Mouse (Mus musculus) 3134 (cell line): ENCODE measurements at regions not wholly inside any gene's neighbourhood (a gene's known extent, or its start where the extent isn't known, plus 50 kb on each side); places are given as distances from the start of the nearest gene placed in this dataset.
A peak's percentile ranks its signal among the peaks of the same experiment; 100 is the strongest.

Experiments used
- DNase-seq: peaks from one replicate; pipeline ENCODE4 v3.0.0-alpha.2; 2011; ENCODE audit warnings: low spot score; ENCODE audit not compliant: insufficient read length; ENCODE audit errors: extremely low read depth

DNA sequence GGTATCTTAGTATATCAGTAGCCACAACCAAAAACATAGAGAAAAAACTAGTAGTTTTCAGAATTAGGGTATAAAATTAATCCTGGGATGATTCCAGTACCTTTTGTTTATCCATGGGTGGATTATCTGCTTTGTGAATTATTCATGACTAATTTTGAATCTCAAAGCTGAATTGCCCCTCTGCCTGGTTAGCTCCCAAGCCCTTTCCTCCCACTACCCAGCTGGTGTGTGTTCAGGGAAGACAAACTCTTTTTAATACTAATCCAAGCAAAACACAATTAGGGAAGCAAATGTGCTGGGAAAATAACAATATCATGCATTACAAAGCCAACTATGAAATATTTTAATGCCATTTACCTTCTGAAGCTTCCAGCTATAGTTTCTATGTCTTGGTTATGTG is 347.4 kb downstream of the Gm43517 start:
- DNase-seq, result no peak

DNA sequence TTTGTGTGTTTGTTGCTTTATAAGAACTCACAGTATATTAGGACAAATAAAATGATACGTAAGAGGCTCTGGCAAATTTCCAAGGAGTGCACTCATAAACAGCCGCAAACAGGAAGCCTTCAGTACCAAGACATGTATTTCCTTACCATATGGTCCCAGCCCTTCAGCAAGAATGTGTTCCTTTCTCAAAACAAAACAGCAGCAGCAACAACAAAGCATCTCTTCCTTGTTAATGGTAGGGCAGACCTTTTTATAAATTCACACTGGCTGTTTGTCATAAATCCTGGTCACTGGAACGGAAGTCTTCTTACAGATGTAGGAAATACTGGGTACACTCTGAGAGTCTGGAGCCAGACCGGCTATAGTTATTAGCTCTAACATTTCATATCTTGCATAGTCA is 352.1 kb downstream of the Gm43517 start:
- DNase-seq, result no peak

DNA sequence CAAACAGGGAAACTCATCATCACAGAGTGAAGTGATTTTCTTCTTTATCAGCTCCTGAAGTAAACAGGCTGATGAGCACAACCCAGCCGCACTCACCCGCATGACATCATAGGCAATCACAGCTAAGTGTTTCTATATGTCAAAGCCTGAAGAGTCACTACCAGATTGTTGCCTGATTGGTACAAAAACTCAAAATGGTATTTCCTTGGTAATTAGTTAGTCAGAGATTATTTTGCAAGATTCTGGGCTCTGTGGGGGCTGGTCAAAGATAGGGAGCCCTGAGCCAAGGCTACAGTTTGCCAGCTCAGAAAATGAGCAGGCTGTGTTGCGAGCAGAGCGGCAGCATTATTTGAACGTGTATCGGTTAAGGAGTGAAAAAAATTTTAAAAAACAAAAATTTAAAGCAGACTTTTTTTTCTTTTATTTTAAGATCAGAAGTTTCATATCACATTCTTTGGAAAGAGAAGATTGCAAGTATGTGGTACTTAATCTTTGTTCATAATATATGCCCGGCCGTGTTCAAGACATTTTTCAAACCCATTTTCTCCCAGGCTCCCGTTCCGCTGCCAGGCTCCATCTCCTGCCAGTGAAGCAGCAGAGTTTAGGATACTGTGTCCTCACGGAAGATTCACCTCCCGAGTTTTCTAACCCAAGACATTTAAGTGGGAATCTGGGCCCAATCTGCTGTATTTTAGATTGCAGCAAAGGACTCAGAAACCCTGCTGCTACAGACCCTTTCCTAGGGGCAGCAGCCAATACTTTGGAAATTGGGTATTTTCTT is 355.2 kb downstream of the Gm43517 start:
- DNase-seq, result no peak

DNA sequence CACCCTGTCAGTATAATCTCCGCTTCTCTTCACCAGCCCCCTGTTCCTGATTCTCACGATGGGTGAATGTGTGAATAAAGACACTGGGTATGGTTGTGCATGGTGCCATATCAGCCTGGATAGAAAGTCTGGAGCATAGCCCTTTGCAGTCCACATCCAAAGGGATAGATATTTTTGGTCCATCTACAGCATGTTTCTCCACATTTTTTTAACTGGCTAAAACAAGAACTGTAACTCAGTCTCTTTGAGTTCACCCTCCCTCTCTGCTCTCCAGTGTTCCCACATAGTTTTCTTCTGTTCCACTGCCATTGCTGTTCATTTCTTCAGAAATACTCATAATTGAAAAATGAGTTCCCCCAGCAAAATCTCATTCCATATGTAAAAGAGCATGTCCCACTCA is 358.4 kb downstream of the Gm43517 start:
- DNase-seq, result no peak

DNA sequence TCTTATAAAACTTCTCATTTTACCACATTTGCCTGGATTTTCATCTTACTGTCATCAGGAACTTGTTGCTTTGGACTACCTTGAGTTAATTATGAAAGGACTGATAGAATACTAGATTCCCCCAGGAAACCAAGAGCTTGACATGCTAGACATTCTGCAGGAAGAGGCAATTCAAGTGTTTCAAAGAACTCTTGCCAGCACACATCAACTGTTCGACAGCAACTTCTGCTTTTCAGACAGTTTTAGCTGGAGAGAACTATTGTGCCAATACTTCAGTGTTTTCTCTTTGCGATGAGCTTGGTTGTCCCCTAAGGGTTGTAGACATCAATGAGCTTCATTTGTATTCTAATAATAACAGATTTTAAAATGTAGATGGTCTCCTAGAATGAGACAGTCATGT is 362.1 kb downstream of the Gm43517 start:
- no peak for DNase-seq

DNA sequence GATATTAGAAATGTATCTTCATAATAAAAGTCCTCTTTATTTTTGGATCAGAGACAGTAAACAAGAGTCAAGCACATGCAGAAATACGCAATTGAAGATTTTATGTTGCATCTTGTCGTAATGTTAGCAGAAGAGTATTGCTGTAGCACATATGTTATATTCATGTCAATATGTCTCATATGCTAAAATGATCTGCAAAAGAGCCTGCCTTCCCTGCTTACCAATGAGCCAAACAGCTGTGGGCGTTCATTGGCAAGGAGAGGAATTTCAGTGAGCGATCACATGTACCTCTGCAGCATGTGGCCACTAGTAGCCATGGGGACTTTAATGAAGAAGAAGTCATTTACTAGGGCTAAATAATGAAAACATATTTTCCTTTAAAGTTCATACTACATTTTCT is 373.4 kb downstream of the Gm43517 start:
- no peak for DNase-seq

DNA sequence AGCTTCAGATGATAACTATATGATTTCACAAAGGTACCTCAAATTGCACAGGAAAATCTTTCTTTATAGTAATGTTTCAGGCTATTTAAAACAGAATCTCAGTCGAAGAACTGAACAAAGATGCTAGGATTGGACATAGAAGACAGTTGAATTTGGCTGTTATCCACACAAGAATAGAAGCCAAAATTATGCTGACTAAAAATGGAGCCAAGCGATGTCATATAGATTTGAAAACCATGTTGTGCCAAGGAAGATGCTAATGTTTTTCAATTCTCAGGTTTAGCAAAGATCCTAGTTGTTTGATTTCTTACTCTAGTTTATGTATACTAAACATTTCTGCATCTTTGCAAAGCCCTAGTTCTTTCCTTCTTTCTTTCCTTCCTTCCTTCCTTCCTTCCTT is 379.6 kb downstream of the Gm43517 start:
- no peak for DNase-seq

DNA sequence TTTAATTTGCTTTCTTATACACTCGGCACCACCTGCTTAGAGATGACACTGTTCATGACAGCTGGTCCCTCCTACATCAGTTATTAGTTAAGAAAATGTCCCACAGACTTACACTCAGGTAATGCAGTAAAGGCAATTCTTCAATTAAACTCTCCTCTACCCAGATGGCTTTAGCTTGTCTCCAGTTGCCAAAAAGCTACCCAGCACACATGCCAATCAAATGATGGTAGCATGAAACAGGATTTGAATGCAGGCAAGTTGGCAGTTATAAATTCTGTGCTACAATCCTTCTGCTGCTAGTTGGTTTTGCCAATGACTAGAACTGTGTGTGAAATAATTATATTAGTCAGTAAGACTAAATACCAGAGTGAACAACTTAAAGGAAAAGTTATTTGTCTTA is 423.4 kb downstream of the Gm43517 start:
- no peak for DNase-seq

DNA sequence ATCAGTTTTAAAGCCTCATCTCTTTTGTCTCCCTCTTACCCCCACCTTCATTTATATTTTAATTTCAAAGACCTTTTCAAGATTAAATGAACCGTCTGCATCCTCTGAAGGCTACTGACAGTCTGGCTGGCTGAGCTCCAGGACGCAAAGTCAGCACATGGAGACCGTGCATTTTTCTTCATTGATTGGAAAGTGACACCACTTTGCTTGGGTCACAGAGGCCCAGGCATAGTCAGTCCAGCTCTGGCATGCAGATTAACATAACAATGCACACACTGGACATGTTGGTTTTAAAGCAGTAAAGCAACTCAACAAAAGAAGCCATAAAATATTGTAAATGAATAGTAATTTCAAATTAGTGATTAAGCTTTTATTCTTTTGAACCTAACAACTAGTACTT is 429.7 kb downstream of the Gm43517 start:
- no peak for DNase-seq

DNA sequence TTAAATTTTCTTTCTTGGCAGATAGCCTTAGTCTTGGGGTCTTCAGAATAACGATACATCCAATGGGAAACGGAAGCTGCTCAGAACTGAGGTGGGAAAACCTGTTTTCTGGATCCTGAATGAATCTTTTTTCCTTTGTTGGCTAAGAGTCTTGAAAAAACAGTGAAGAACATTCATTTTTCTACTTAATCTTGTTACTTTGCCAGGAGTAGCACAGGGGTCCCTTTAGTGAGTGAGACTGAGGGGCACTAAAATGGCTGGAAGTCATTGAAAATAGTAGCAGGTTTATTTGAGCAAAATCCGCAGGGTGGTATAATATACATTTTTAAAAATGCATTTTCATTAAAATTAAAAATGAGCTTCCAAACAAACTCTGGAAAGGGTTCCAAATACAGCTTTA is 442.8 kb downstream of the Gm43517 start:
- no peak for DNase-seq

DNA sequence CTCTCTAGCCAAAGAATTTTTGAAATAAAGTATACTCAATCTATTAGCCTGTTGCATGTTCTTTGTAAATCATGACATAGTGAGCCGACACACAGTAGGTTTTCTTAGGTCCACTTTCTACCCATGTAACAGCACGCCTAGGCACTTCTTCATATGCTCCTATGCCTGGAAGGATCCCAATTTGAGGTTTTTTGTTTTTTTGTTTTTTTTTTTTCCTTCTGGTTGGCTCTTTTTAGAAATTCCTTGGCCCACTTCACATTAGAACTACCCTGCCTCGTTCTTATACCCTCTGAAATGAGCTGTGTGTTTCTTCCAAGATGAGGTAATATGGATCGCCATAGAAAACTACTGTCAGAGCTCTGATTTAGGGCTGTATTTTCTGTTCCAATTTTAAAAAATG is 443.6 kb downstream of the Gm43517 start:
- no peak for DNase-seq

DNA sequence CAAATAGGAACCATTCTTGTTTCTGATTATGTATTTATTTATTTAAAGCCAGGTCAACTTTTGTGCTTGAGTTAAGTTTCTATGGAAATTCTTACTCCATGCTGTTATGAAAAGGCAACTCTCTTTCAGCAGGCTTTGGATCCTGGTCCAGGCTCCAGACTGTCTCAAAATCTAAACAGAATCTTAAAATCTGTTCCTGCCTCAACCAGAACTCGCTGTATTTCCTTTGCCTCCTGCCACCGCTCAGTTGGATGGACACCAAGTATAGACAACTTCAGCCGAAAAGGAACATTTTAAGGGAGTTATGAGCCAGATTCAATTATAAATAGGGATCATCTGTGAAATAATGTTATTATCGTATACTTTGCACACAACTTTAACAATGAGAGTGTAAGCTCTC is 445.7 kb downstream of the Gm43517 start:
- DNase-seq, result no peak

DNA sequence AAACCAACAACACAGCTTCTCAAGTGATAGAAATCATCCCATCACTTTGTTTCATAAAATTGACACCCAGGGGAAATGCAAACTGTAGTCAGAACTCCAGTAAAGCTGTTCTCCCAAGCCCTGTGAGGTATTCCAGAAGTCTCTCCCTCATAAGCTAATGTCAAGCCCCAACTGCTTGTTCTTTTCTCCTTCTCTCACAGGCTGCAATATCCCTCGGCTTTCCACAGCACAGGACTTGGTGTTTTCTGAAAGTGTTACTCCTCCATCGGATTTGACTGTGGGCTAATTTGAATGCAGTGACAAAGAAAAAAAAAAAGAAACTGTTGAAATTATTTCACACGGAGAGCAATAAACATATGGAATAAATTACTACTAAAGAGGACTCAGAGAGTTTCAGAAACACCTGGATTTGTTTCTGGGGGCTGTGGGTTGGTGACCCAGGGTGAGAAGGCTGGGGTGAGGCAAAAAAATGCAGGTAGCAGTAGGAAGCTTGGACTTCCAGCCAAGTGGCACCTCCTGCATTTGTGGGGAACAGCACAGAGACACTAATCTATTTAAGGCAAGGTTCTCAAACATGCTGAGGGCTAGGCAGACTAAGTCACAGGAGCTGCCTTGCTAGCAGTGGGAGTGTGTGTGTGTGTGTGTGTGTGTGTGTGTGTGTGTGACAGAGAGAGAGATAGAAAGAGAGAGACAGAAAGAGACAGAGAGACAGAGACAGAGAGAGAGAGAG is 447.3 kb downstream of the Gm43517 start:
- DNase-seq, result no peak

DNA sequence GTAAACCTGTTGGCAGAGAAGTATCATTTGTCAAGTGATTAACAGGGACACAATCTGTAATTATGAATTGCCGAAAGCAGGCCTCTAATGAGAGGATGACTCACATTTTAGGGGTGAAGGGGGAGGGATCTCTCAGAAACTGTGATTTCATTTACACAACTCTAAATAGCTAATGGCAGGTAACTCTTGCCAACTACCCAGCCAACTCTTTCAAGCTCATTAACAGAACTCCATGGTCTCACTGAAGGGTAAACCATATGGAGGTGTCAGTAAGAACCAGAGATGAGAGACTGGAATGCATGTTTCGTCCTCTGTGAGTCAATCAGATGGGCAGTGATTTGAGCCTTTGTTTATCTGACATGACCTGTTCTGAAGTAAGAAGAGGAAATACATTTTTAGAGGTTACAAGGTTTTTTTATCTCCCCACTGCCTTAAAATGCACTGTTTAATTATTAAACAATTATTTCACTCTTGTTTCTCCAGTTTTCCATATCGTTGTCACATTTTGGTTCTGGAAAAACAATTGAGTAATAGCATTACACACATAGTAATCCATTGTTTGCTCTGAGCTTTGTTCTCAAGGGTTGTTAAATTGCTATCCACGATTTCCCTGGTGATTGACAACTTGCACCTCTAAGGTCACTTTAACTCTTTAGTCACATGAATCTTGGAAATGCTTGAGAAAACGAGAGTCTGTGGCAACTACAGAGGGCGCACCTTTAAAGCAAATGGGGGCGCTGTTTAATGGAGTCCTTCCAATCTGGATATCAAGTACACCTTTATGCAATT is 451.5 kb downstream of the Gm43517 start:
- DNase-seq, result no peak

DNA sequence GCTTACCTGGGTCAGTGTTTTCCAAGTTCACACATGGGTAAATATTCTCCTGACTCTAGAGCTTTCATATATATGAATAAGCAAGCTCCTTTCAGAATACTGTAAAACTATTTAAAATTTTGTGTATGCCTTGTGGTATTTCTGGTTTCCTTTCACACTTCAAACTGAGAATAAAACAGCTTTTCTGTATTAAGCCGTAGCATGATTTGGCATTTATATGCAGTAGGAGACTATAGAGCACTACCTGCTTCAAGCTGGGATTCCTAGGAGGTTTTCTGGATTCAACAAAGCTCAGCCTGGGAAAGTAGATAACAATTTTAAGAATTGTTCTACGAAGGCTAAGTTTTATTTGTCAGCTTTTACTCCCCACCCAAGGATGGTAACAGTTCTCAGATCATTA is 500.5 kb downstream of the Gm43517 start:
- no peak for DNase-seq

DNA sequence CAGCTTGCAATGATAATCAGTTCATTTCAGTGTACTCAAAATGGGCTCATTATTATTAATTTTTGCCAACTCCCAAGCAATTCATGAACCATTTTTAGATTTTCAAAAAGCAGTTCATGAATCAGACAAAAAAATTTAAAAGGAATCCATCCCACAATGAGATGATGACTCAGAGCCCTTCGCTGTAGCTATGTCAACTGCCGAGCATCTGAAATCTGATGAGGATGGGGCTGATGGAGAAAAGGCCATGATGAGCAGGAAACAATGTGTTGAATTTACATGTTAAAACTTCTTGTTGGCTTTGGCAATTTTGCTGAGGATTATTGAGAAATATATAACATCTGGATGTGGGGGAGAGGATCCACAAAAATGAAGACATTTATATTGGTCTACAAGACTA is 502.3 kb downstream of the Gm43517 start:
- peak; percentile 1 for DNase-seq

DNA sequence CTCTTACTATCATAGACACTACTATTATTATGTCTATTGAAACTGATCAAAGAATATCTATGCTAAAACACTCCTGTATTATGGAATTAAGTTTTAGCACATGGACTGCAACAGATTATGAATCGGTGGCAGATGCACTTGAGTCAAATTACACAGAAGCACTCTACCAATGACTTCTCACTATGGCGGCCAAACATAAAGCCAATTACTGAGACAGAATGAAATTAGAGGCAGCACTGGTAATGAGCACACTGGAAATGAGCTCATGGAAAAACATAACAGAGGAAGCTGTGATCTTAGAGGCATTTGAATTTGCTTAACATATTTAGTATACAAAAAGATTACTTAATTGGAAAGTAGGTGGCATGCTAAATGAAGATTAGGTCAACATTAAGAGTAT is 512.8 kb downstream of the Gm43517 start:
- no peak for DNase-seq

DNA sequence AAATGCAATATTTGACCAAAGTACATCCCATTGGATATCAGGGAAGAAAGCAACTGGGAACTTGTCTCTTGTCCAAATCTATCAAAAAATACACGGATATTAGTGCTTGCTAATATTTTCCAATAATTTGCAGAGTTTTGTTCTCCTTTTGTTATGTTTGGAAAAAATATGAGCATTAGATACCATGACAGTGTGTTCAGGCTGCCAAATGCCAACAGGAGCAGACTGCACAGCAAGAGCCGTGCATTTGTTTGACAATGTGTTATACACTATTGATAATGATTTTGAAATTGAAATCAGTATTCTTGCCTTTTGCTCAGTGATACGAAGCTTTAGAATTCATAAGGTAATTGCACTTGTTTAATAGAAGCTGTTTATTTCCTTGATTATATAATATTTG is 530.7 kb downstream of the Gm43517 start:
- no peak for DNase-seq

DNA sequence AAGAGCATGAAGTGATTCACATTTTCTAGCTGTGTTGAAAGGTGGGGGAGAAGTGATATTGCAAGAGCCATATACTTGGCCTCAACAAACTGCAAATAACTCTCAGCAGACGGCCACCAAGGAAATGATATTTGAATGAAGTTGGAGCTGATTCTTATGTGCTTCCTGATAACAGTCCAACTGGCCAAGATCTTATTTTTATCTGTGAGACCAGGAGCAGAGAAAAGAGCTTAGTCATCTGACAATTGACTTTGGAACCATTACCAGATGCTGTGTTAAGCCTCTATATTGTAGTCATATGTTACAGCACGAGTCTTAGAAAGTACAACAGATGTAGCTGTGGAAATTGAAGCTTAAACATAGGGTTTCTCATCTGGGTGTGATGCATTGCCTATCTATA is 536.6 kb downstream of the Gm43517 start:
- no peak for DNase-seq

DNA sequence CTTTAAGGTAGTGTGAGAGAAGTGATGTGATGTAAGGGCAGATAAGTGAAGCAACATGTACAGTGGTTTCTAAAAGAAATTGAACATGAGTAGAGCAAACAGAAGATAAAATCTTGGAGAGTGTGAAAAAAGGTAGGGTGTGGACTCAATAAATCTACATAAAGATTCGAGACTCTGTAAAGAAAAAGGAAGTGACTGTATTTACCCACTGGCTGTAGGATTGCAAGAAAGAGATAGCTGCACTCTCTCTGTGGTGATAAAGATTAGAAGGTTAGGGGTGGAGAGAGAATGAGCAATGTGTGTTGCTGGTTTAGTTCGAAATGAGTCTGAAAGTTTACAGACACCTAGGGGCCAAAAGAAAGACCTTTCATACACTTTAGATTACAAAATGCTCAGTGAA is 555.8 kb downstream of the Gm43517 start:
- DNase-seq, result no peak

DNA sequence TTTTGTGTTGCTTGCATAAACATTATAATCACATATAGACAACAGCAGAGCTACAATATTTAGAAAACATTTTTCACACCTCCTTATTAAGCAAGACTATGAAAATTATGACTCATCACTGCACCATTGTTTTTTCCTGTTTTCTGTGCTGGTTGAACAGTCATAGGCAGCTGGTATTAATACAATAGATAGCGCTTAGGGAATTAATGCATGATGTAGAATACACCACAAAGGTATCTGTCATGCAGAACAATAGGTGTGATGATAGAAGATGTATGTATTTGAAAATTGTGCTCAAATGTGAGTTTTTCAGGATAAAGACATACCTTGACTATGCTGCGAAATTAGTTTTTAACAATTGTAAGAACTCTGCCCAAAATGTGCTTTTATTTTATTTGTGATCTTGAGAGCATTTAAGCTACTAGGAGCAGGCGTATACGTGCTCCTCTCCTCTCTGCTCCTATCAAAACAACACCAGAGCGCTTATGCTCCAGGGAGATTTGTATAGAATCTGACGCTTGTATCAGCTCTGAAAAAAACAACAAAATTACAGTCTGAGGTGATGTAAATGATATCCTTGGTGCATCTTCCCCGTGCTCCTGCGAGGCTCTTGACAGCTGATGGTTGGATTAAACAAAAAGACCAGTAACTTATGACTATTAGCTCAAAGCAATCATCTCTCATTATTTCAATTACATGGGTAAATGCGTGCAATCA is 560.1 kb downstream of the Gm43517 start:
- no peak for DNase-seq
